Mouse (Mus musculus): Measurements from ENCODE around the gene Ero1lb.
"Not testable (repeated sequence)": the region's sequence is repeated elsewhere in the genome, so short reads cannot be mapped to it uniquely, and the experiment has no call there.

- TF ChIP-seq MAFK (IDR thresholded peaks at IDR 0.05; ENCODE audit: borderline replicate concordance, low read depth, low read length); ELF1 (IDR thresholded peaks at IDR 0.05; ENCODE audit: low read depth, low read length): not testable (repeated sequence)
Measured at GRCm38 (mm10) chr13:12614591-12614990, 48.9 kb downstream of the Ero1lb start.

Data from MEL (cell line).